Mouse (Mus musculus) neutrophil, adult 59 days (primary cell): ENCODE measurements around the gene Rad17. TPM values are rescaled to one million over a fixed set of nuclear protein-coding genes. Genes with fewer than 3 reads are reported as not detected.

Experiments used
- total RNA-seq, 2 experiments: library from RNA; stranded (reverse); gene quantifications; 1 replicate in 1 of 2; 2 replicates in 1 of 2; pipeline ENCODE4 v1.2.4; 2023

Rad17 gene
- 10 to 100 TPM; 20.1 to 21.0 TPM for total RNA-seq

DNA sequence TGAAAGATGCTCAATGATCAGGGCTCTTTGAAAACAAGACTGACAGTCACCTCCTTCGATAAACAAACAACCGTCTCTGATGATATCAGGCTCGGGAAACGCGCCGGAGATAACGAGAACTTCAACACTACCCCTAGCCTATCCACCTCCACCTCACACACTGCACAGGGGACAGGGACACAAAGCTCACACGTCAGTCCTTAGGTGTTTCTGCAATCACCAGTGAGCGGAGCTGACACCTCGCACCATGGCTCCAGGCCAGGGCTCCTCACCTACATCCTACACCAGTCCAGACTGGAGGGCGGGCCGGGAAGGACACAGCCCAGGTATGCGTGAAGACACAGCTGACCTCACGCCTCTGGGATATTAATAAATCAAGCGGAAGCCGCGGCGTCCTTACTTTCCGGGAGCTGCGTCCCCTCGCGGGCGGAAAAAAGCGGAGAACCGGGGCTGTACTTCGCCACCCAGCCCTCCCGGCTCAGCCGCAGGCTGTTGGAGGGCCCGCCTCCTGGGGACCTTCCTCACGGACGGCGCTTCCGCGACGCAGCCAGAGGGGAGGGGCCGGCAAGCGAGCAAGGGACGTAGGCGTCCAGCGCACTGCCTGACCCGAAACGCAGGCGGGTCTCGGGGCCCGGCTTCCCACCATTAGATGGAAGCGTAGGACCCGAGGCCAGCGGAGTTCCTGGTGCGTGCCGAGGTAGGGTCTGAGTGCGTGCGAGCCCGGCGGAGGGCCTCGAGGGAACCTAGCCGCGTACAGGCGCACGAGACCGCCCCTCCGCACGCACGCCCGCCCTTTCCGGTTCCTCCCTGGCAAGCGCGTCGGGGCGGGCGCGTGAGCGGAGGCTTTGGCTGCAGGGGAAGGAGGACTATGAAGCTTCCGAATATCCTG is at the start of gene Rad17, which contains the start of gene Ak6:
TSS of gene Rad17 (minus strand) at position 502 of the 889 bp plus-strand sequence.
TSS of gene Ak6 (plus strand) at position 430 of the 889 bp plus-strand sequence.

GRCm38 (mm10) chr13:100669291-100670022 is 18.6 kb upstream of the Rad17 start, which contains the start of gene Ccdc125:
Ccdc125 (plus strand) TSS chr13:100669717.

GRCm38 (mm10) chr13:100651439-100652186 is 762 bp upstream of the Rad17 start, which contains the start of gene Taf9:
Taf9 (plus strand) TSS chr13:100651579.

GRCm38 (mm10) chr13:100616181-100617087 is 34.4 kb downstream of the Rad17 start, which contains the start of gene Marveld2:
Marveld2 (minus strand) TSS chr13:100616971.

Other genes starting within 250 kb of the Rad17 start
- 1 to 10 TPM; 1.4 to 1.8 TPM for gene Naip1, start 198.2 kb downstream of the Rad17 start, total RNA-seq
- gene Gtf2h2, start 158.5 kb downstream of the Rad17 start, total RNA-seq = 10 to 100 TPM; 13.6 to 16.9 TPM
- gene Ocln, start 98.3 kb downstream of the Rad17 start, total RNA-seq = not detected
- gene Marveld2, start 34.1 kb downstream of the Rad17 start, total RNA-seq = under 1 TPM; 0.35 to 0.36 TPM
- gene Ak6, start 72 bp downstream of the Rad17 start, total RNA-seq = 10 to 100 TPM; 74.1 to 74.8 TPM
- gene Taf9, start 528 bp upstream of the Rad17 start, total RNA-seq = 10 to 100 TPM in 1 of 2 experiments, 1 to 10 TPM in 1; 8.6 to 14.0 TPM
- 10 to 100 TPM; 47.9 to 51.0 TPM for gene Ccdc125, start 18.7 kb upstream of the Rad17 start, total RNA-seq
- gene Cdk7, start 79.9 kb upstream of the Rad17 start, total RNA-seq = 10 to 100 TPM; 16.7 to 18.0 TPM
- 10 to 100 TPM; 16.9 to 21.7 TPM for gene Mrps36, start 93.6 kb upstream of the Rad17 start, total RNA-seq
- 10 to 100 TPM in 1 of 2 experiments, 1 to 10 TPM in 1; 9.7 to 11.0 TPM for gene Cenph, start 124.8 kb upstream of the Rad17 start, total RNA-seq
- 10 to 100 TPM; 53.0 to 63.0 TPM for gene Ccnb1, start 135.5 kb upstream of the Rad17 start, total RNA-seq
- gene Slc30a5, start 182.4 kb upstream of the Rad17 start, total RNA-seq = 10 to 100 TPM; 25.3 to 31.4 TPM